Mouse (Mus musculus) ovary, postnatal 36 days (tissue): ENCODE data around the gene Sprtn.

Source experiments
- DNase-seq: peaks from one replicate; pipeline ENCODE4 v3.0.0; 2022; ENCODE audit warnings: low spot score, mixed read lengths

Sprtn gene

GRCm38 (mm10) chr8:124903198-124903597 lies 5.5 kb downstream of the Sprtn start:
- DNase-seq: no peak

- no peak for DNase-seq
Measured at GRCm38 (mm10) chr8:124905482-124905881, 7.8 kb downstream of the Sprtn start.

- no peak for DNase-seq
Measured at GRCm38 (mm10) chr8:124909936-124910335, 12.2 kb downstream of the Sprtn start.

- DNase-seq: no peak
Measured at GRCm38 (mm10) chr8:124910349-124910748, 12.7 kb downstream of the Sprtn start.

GRCm38 (mm10) chr8:124911938-124912872 lies 14.5 kb downstream of the Sprtn start:
- DNase-seq: no peak

GRCm38 (mm10) chr8:124914061-124914460 lies 16.4 kb downstream of the Sprtn start:
- DNase-seq: no peak

- no peak for DNase-seq
Measured at GRCm38 (mm10) chr8:124917741-124918484, 20.2 kb downstream of the Sprtn start.

- DNase-seq: peak; percentile 40
Measured at GRCm38 (mm10) chr8:124921369-124922279, 23.9 kb downstream of the Sprtn start.

- DNase-seq: no peak
Measured at GRCm38 (mm10) chr8:124922490-124923089, 24.9 kb downstream of the Sprtn start.

GRCm38 (mm10) chr8:124923971-124924652 lies 26.4 kb downstream of the Sprtn start:
- no peak for DNase-seq

GRCm38 (mm10) chr8:124925544-124926266 lies 28.0 kb downstream of the Sprtn start:
- DNase-seq: no peak

- DNase-seq: peak; percentile 41
Measured at GRCm38 (mm10) chr8:124926351-124926771, 28.7 kb downstream of the Sprtn start.

- DNase-seq: no peak
Measured at GRCm38 (mm10) chr8:124929006-124929405, 31.3 kb downstream of the Sprtn start.

- DNase-seq: no peak
Measured at GRCm38 (mm10) chr8:124930086-124930485, 32.4 kb downstream of the Sprtn start.

GRCm38 (mm10) chr8:124930649-124931048 lies 33.0 kb downstream of the Sprtn start:
- no peak for DNase-seq

- DNase-seq: no peak
Measured at GRCm38 (mm10) chr8:124932435-124932834, 34.7 kb downstream of the Sprtn start.

- no peak for DNase-seq
Measured at GRCm38 (mm10) chr8:124935116-124935515, 37.4 kb downstream of the Sprtn start.

- DNase-seq: no peak
Measured at GRCm38 (mm10) chr8:124936699-124937098, 39.0 kb downstream of the Sprtn start.

- no peak for DNase-seq
Measured at GRCm38 (mm10) chr8:124937293-124937692, 39.6 kb downstream of the Sprtn start.

- no peak for DNase-seq
Measured at GRCm38 (mm10) chr8:124943801-124944200, 46.1 kb downstream of the Sprtn start.
